Mouse (Mus musculus) liver, embryonic 14 days (tissue): ENCODE results near the gene S100a5. TPM values are rescaled to one million over a fixed set of nuclear protein-coding genes. Genes with fewer than 3 reads are reported as not detected.

Source experiments
- polyA plus RNA-seq: library from polyadenylated mRNA; depleted of rRNA; stranded (reverse); fragments of >200 nt; gene quantifications from 2 replicates; pipeline ENCODE4 v1.2.3, GENCODE M21; 2012; rRNA removed

S100a5 gene
- not detected in 2 replicates for polyA plus RNA-seq

GRCm38 (mm10) chr3:90608223-90608622, at the start of gene S100a5:
S100a5 (plus strand) TSS chr3:90608523.

GRCm38 (mm10) chr3:90560008-90560628, 48.2 kb upstream of the S100a5 start, which contains the start of gene S100a3:
S100a3 (plus strand) TSS chr3:90560578.

GRCm38 (mm10) chr3:90589947-90590346, 18.4 kb upstream of the S100a5 start, which contains the start of gene S100a2:
S100a2 (plus strand) TSS chr3:90590247.

DNA sequence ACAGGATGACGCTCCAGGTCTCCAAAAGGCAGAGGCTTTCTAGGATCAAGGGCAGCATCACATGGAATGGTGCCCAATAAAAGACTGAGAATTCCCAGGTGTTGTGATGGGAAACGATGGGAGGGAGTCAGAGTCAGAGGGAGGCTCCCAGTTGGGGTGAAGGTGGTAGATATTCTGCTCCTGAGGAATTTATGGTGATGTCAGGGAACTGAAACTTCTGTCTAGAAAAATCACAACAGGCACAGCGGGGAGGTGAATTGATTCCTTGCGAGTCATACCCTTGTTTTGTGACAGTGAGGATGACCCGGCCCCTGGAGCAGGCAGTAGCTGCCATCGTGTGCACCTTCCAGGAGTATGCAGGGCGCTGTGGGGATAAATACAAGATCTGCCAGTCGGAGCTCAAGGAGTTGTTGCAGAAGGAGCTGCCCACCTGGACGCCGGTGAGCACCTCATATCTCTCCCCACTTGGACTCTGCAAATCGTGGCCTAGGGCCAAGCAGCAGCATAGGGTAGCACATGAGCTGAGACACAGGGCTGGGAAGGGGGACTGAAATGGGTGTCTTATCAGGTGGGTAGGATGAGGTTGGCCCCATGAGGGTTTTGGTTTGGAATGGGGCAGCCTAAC, 6.7 kb upstream of the S100a5 start, which contains the start of gene Gm42674:
Gene Gm42674, plus strand, starts transcription at position 419 of the 625 bp plus-strand sequence.

DNA sequence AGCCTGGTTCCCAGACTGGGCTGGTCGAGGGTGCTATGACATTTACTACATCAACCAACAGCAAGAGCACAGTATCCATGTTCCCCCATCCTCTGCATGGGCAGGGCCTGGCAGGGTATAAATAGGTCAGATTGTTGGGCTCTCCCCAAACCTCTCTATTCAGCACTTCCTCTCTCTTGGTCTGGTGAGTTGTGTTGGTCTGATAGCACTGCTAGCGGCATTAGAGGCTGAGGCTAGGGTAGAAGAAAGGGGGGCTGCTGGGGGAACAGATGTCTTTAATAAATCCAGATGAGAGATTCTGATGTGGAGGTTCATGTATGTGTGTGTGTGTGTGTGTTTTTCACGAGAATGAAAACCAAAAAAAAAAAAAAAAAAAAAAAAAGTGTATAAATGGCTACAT, 4.7 kb upstream of the S100a5 start, which contains the start of gene S100a4:
Gene S100a4, plus strand, starts transcription at position 149 of the 400 bp plus-strand sequence.

DNA sequence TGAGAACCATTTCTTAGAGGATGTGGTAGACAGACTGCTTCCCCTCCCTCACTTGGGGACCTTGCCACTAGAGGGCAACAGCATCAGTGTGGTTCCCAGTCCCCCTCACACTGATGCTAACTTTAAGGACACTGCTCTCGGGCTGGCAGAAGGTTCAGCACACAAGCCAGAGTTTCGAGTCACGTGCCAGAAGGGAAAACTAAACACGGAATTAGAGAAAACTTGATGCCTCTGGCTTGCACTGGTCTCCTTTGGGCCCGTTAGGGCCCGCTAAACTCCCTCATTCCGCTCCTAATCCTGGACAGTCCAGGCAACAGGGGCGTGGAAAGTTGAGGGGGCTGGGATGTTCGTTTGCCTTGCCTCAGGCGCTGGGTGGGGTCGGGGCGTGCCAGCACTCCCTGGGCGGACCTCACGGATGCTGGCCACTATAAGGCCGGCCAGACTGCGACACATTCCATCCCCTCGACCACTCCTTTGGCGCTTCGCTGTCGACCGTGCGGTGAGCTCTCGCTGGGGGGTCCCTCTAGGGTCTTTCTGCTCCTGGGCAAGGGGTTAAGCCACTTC, 4.5 kb downstream of the S100a5 start, which contains the start of gene S100a6:
Gene S100a6, plus strand, starts transcription at position 155 of the 564 bp plus-strand sequence.

DNA sequence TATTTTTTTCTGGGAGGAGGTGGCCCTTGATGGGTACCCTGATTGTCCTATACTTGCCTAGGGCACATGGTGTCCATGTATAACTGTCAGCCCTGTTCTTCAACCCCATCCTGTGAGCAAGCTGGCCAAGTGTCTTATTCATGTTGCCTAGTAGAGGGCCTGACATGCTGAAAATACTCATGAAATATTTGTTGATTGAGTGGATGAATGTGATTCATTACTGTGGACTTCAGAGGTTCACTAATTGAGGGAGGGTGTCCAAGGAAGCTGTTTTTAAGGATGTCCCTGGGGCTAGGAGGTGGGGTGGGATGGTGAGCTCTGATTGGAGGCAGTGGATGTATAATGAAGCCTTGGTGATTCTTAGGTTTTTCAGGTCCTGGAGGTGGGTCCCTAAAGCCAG, 45.4 kb downstream of the S100a5 start, which contains the start of gene S100a7a:
Gene S100a7a, plus strand, starts transcription at position 301 of the 400 bp plus-strand sequence.

Other genes starting within 250 kb of the S100a5 start
- gene Slc27a3, start 218.6 kb upstream of the S100a5 start, polyA plus RNA-seq, result 1.8 and 1.9 TPM in 2 replicates
- 11.3 and 13.6 TPM in 2 replicates for gene Ints3, start 174.9 kb upstream of the S100a5 start, polyA plus RNA-seq
- 6.3 and 7.8 TPM in 2 replicates for gene Npr1, start 142.7 kb upstream of the S100a5 start, polyA plus RNA-seq
- gene Ilf2, start 132.4 kb upstream of the S100a5 start, polyA plus RNA-seq, result 37.2 and 42.0 TPM in 2 replicates
- gene Snapin, start 117.5 kb upstream of the S100a5 start, polyA plus RNA-seq, result 8.8 and 10.6 TPM in 2 replicates
- gene Chtop, start 99.0 kb upstream of the S100a5 start, polyA plus RNA-seq, result 53.6 and 54.9 TPM in 2 replicates
- 15.4 and 16.1 TPM in 2 replicates for gene S100a1, start 94.1 kb upstream of the S100a5 start, polyA plus RNA-seq
- 11.2 TPM in 2 replicates for gene S100a13, start 94.1 kb upstream of the S100a5 start, polyA plus RNA-seq
- gene S100a14, start 81.7 kb upstream of the S100a5 start, polyA plus RNA-seq, result 0.31 TPM in 1 of 2 replicates, not detected in the other
- 13.0 and 13.2 TPM in 2 replicates for gene S100a16, start 71.3 kb upstream of the S100a5 start, polyA plus RNA-seq
- gene S100a3, start 47.9 kb upstream of the S100a5 start, polyA plus RNA-seq, result 0.05 TPM in 1 of 2 replicates, not detected in the other
- not detected in 2 replicates for gene S100a2, start 18.3 kb upstream of the S100a5 start, polyA plus RNA-seq
- gene Gm42674, start 6.6 kb upstream of the S100a5 start, polyA plus RNA-seq, result not detected in 2 replicates
- gene S100a4, start 4.8 kb upstream of the S100a5 start, polyA plus RNA-seq, result 1.9 and 3.1 TPM in 2 replicates
- 4.5 and 8.3 TPM in 2 replicates for gene S100a6, start 4.4 kb downstream of the S100a5 start, polyA plus RNA-seq
- gene S100a7a, start 45.5 kb downstream of the S100a5 start, polyA plus RNA-seq, result 0.03 TPM in 1 of 2 replicates, not detected in the other
- 392 and 594 TPM in 2 replicates for gene S100a8, start 60.5 kb downstream of the S100a5 start, polyA plus RNA-seq
- gene S100a9, start 87.2 kb downstream of the S100a5 start, polyA plus RNA-seq, result 408 and 596 TPM in 2 replicates
- not detected in 2 replicates for gene Pglyrp4, start 118.4 kb downstream of the S100a5 start, polyA plus RNA-seq
- gene Gm5849, start 169.4 kb downstream of the S100a5 start, polyA plus RNA-seq, result not detected in 2 replicates